Mouse (Mus musculus) ES-Bruce4 (cell line): ENCODE data around the gene Rnf216. TPM values are rescaled to one million over a fixed set of nuclear protein-coding genes. Genes with fewer than 3 reads are reported as not detected.

ENCODE experiments used
- H3K27ac ChIP-seq: 2 replicates; pipeline ENCODE4 v1.5.1; 2012; ENCODE audit warnings: low read length, inconsistent platforms; ENCODE audit not compliant: insufficient read depth
- H3K27me3 ChIP-seq: 2 replicates; pipeline ENCODE4 v1.6.1; 2012; ENCODE audit warnings: mild to moderate bottlenecking, low read length, inconsistent platforms; ENCODE audit not compliant: control insufficient read depth, poor library complexity, insufficient read depth, severe bottlenecking
- H3K36me3 ChIP-seq: 2 replicates; pipeline ENCODE4 v1.6.1; 2012; ENCODE audit warnings: inconsistent platforms, mild to moderate bottlenecking, low read length, moderate library complexity; ENCODE audit not compliant: control insufficient read depth, poor library complexity, insufficient read depth, severe bottlenecking
- H3K4me1 ChIP-seq: one replicate; pipeline ENCODE4 v1.8.1; 2011; ENCODE audit warnings: low read length; ENCODE audit not compliant: control insufficient read depth, insufficient read depth
- H3K4me3 ChIP-seq: 2 replicates; pipeline ENCODE4 v1.5.1; 2011; ENCODE audit warnings: low read depth, mild to moderate bottlenecking, low read length
- H3K9ac ChIP-seq: 2 replicates; pipeline ENCODE4 v1.6.1; 2012; ENCODE audit warnings: low read depth, mild to moderate bottlenecking, inconsistent platforms; ENCODE audit not compliant: poor library complexity, severe bottlenecking
- H3K9me3 ChIP-seq: replicated peaks from 2 replicates; pipeline ENCODE4 v1.6.1; 2012; ENCODE audit warnings: mild to moderate bottlenecking, low read length, inconsistent platforms; ENCODE audit not compliant: control insufficient read depth, poor library complexity, insufficient read depth, severe bottlenecking
- CTCF ChIP-seq: IDR thresholded peaks from one replicate; pipeline ENCODE4 v1.8.1; 2011; ENCODE audit warnings: low read depth, low read length
- EP300 ChIP-seq: IDR thresholded peaks from 2 replicates; pipeline ENCODE4 v1.6.1; 2011; ENCODE audit warnings: low read depth, low read length; ENCODE audit not compliant: insufficient read depth
- POLR2A ChIP-seq: IDR thresholded peaks from one replicate; pipeline ENCODE4 v1.8.1; 2011; ENCODE audit warnings: low read length; ENCODE audit not compliant: insufficient read depth
- polyA plus RNA-seq: library from polyadenylated mRNA; stranded (reverse); fragments of >200 nt; gene quantifications from 2 replicates; pipeline ENCODE4 v1.2.4, GENCODE M21; 2011; ENCODE audit warnings: low read depth; ENCODE audit not compliant: missing spikeins, insufficient read depth, insufficient read length

Rnf216 gene
- polyA plus RNA-seq, 1 experiment, result 51.6 TPM

GRCm38 (mm10) chr5:143129101-143129500, 16.3 kb upstream of the Rnf216 start:
- Histone ChIP-seq H3K36me3 (no peaks in the 10 kb centered on the region), H3K4me3 (no peak overlapping the region), H3K4me1 (peaks cover under 1% of the 10 kb centered on the region), H3K27me3 (no peaks in the 10 kb centered on the region), H3K9ac (no peak overlapping the region), H3K9me3 (peaks cover 36% of the 10 kb centered on the region), H3K27ac (no peak overlapping the region)
- TF ChIP-seq CTCF (no peak), EP300 (no peak), POLR2A (no peak)

DNA sequence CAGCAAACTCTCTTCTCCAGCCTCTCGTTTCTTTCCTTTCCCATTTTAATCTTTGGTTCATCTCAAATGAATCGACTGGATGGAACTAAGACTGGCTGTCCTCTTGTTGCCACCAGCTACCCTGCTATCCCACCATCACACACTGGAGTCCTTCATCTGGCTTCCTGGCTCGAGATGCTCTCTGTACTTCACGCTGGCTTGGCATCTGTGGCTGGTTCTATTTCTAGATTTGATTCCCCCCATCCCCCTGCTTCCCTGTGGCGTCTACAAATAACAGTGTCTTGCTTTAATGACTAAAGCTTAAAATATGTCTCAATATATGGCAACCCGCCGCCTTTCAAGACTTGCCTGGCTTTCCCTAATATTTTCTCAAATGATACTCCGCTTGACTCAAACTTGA, 15.0 kb upstream of the Rnf216 start:
- no peaks in the 10 kb centered on the region for H3K27me3 ChIP-seq
- H3K4me1 ChIP-seq, result peaks cover 6% of the 10 kb centered on the region
- H3K9me3 ChIP-seq, result peaks cover 28% of the 10 kb centered on the region
- H3K4me3 ChIP-seq, result no peak overlapping the region
- H3K36me3 ChIP-seq, result no peaks in the 10 kb centered on the region
- TF ChIP-seq EP300 (no peak), CTCF (no peak)
- H3K27ac ChIP-seq, result peak overlapping the region; percentile 34
- no peak overlapping the region for H3K9ac ChIP-seq

- H3K9me3 ChIP-seq, result peaks cover 23% of the 10 kb centered on the region
- no peak overlapping the region for H3K4me3 ChIP-seq
- H3K27ac ChIP-seq, result peak overlapping the region; percentile 56
- TF ChIP-seq CTCF (no peak), POLR2A (no peak), EP300 (peak; percentile 85)
- peaks cover 6% of the 10 kb centered on the region for H3K4me1 ChIP-seq
- H3K36me3 ChIP-seq, result no peaks in the 10 kb centered on the region
- H3K9ac ChIP-seq, result no peak overlapping the region
- no peaks in the 10 kb centered on the region for H3K27me3 ChIP-seq
Measured at GRCm38 (mm10) chr5:143126908-143127307, 14.1 kb upstream of the Rnf216 start.

DNA sequence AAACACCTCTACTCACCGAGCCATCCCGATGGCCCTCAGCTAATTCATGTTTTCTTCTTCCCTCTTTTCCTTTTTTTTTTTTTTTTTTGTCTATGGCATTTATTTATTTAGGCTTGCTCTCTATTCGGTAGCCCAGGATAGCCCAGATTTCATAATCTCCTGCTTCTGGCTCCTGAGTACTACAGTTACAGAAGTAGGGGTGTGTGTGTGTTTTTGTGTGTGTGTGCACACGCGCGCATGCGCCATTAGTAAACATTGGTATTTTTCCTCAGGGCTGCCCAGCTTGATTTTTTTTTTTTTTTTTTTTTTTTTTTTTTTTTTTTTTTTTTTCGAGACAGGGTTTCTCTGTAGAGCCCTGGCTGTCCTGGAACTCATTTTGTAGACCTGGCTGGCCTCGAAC, 13.3 kb upstream of the Rnf216 start:
- Histone ChIP-seq H3K36me3 (no peaks in the 10 kb centered on the region), H3K9ac (no peak overlapping the region), H3K4me1 (peaks cover 7% of the 10 kb centered on the region), H3K27me3 (no peaks in the 10 kb centered on the region), H3K27ac (peak overlapping the region; percentile 87), H3K9me3 (peaks cover 23% of the 10 kb centered on the region), H3K4me3 (no peak overlapping the region)
- TF ChIP-seq CTCF (no peak), POLR2A (no peak), EP300 (no peak)

GRCm38 (mm10) chr5:143125601-143126000, 12.8 kb upstream of the Rnf216 start:
- H3K4me3 ChIP-seq, result no peak overlapping the region
- no peak for TF ChIP-seq EP300
- TF ChIP-seq CTCF, result no peak
- no peak for TF ChIP-seq POLR2A
- peaks cover 23% of the 10 kb centered on the region for H3K9me3 ChIP-seq
- H3K9ac ChIP-seq, result peak overlapping the region; percentile 42; the same call in 1 of the 2 replicates
- peaks cover 8% of the 10 kb centered on the region for H3K4me1 ChIP-seq
- no peaks in the 10 kb centered on the region for H3K36me3 ChIP-seq
- H3K27me3 ChIP-seq, result no peaks in the 10 kb centered on the region
- peak overlapping the region; percentile 87 for H3K27ac ChIP-seq

GRCm38 (mm10) chr5:143124805-143125378, 12.1 kb upstream of the Rnf216 start:
- H3K9me3 ChIP-seq, result peaks cover 23% of the 10 kb centered on the region
- H3K4me3 ChIP-seq, result no peak overlapping the region
- H3K27ac ChIP-seq, result peak overlapping the region; percentile 87
- no peak for TF ChIP-seq CTCF
- TF ChIP-seq POLR2A, result no peak
- no peak for TF ChIP-seq EP300
- no peaks in the 10 kb centered on the region for H3K36me3 ChIP-seq
- H3K4me1 ChIP-seq, result peaks cover 10% of the 10 kb centered on the region
- no peak overlapping the region for H3K9ac ChIP-seq
- no peaks in the 10 kb centered on the region for H3K27me3 ChIP-seq
